Mouse (Mus musculus): ENCODE measurements at regions not wholly inside any gene's neighbourhood (a gene's known extent, or its start where the extent isn't known, plus 50 kb on each side); places are given as distances from the start of the nearest gene placed in this dataset.

- Histone ChIP-seq H3K9ac (no peak overlapping the region), H3K27me3 (no peaks in the 10 kb centered on the region), H3K4me3 (replicated peaks) (no peak overlapping the region), H3K27ac (replicated peaks) (no peak overlapping the region), H3K4me2 (no peak overlapping the region), H3K36me3 (replicated peaks) (no peaks in the 10 kb centered on the region), H3K4me1 (replicated peaks) (no peaks in the 10 kb centered on the region), H3K9me3 (replicated peaks) (no peaks in the 10 kb centered on the region)
- WGBS (ENCODE audit: insufficient replicate concordance), result 61% methylated on average over 6 of the region's 6 CpGs
- no peak for ATAC-seq (ENCODE audit: insufficient read depth)
These were observed 199.8 kb downstream of the Wdr11 start for GRCm38 (mm10) chr7:129791450-129791820.

- no peaks in the 10 kb centered on the region for H3K27me3 ChIP-seq
- 50% methylated on average over 2 of the region's 2 CpGs for WGBS (ENCODE audit: insufficient replicate concordance)
These were observed 202.1 kb downstream of the Wdr11 start for GRCm38 (mm10) chr7:129793733-129794132.

GRCm38 (mm10) chr7:129794276-129794675, 202.6 kb downstream of the Wdr11 start:
- H3K4me3 ChIP-seq (replicated peaks), result no peak overlapping the region
- no peaks in the 10 kb centered on the region for H3K27me3 ChIP-seq
- no peaks in the 10 kb centered on the region for H3K36me3 ChIP-seq (replicated peaks)
- no peak overlapping the region for H3K9ac ChIP-seq
- WGBS (ENCODE audit: insufficient replicate concordance), result 64% methylated on average over 5 of the region's 5 CpGs
- no peaks in the 10 kb centered on the region for H3K4me1 ChIP-seq (replicated peaks)
- no peaks in the 10 kb centered on the region for H3K9me3 ChIP-seq (replicated peaks)
- H3K27ac ChIP-seq (replicated peaks), result no peak overlapping the region
- no peak for ATAC-seq (ENCODE audit: insufficient read depth)
- H3K4me2 ChIP-seq, result no peak overlapping the region

More at GRCm38 (mm10) chr7:129793733-129794132, 202.1 kb downstream of the Wdr11 start:
- Histone ChIP-seq H3K4me3 (replicated peaks) (no peak overlapping the region), H3K9ac (no peak overlapping the region), H3K9me3 (replicated peaks) (no peaks in the 10 kb centered on the region), H3K27ac (replicated peaks) (no peak overlapping the region), H3K36me3 (replicated peaks) (no peaks in the 10 kb centered on the region), H3K4me2 (no peak overlapping the region), H3K4me1 (replicated peaks) (no peaks in the 10 kb centered on the region)
- ATAC-seq (ENCODE audit: insufficient read depth), result no peak

DNA sequence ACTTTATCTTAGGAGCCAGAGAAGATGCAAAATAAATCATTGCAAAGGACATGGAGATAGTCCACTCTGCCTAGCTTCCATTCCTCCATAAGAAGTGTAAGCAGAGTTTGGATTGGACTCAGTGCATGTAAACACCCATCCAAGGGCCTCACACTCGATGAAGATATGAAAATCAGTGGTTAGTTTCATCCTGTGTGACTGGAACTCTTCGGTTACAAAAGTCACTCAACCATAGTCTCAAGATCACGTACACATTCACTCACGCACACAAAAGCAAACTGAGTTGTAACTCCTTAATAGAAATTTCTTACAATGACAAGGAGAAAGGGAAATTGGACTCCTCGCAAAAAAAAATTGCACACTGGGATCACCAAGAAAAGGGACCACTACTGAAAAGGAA, 206.9 kb downstream of the Wdr11 start:
- no peak overlapping the region for H3K4me3 ChIP-seq (replicated peaks)
- H3K27ac ChIP-seq (replicated peaks), result no peak overlapping the region
- H3K36me3 ChIP-seq (replicated peaks), result no peaks in the 10 kb centered on the region
- no peak for ATAC-seq (ENCODE audit: insufficient read depth)
- H3K4me2 ChIP-seq, result no peak overlapping the region
- H3K4me1 ChIP-seq (replicated peaks), result no peaks in the 10 kb centered on the region
- no peaks in the 10 kb centered on the region for H3K9me3 ChIP-seq (replicated peaks)
- no peaks in the 10 kb centered on the region for H3K27me3 ChIP-seq
- H3K9ac ChIP-seq, result no peak overlapping the region
- 63% methylated on average over 5 of the region's 5 CpGs for WGBS (ENCODE audit: insufficient replicate concordance)

DNA sequence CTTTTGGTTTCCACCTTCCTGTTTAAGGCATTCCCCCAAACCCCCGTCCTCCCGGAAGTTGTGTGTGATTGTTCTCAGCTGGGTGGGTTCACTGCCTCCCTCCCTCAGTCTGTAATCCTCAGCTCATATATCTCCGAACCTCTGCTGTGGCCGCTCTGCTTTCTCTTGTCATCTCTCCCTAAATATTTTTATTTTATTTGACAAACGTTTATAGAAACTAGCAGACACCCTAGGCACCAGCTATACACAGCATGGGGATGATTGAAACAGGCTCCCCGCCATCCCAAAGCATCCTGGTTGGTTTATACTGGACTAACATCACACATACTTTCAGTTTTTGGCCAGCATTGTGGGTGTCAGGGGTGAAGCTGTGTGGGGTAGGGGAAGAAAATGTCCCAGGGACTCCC, 208.8 kb downstream of the Wdr11 start:
- Histone ChIP-seq H3K4me2 (no peak overlapping the region), H3K4me1 (replicated peaks) (no peaks in the 10 kb centered on the region), H3K27ac (replicated peaks) (no peak overlapping the region), H3K27me3 (no peaks in the 10 kb centered on the region), H3K9me3 (replicated peaks) (no peaks in the 10 kb centered on the region), H3K4me3 (replicated peaks) (no peak overlapping the region), H3K36me3 (replicated peaks) (no peaks in the 10 kb centered on the region), H3K9ac (no peak overlapping the region)
- ATAC-seq (ENCODE audit: insufficient read depth), result no peak
- 34% methylated on average over 6 of the region's 6 CpGs for WGBS (ENCODE audit: insufficient replicate concordance)

- Histone ChIP-seq H3K4me2 (no peak overlapping the region), H3K4me1 (replicated peaks) (no peaks in the 10 kb centered on the region), H3K27me3 (no peaks in the 10 kb centered on the region), H3K9me3 (replicated peaks) (no peaks in the 10 kb centered on the region), H3K36me3 (replicated peaks) (no peaks in the 10 kb centered on the region), H3K4me3 (replicated peaks) (no peak overlapping the region), H3K9ac (no peak overlapping the region), H3K27ac (replicated peaks) (no peak overlapping the region)
- 59% methylated on average over 2 of the region's 2 CpGs for WGBS (ENCODE audit: insufficient replicate concordance)
- ATAC-seq (ENCODE audit: insufficient read depth), result no peak
These were observed 209.8 kb downstream of the Wdr11 start for GRCm38 (mm10) chr7:129801431-129801847.

- H3K9me3 ChIP-seq (replicated peaks), result no peaks in the 10 kb centered on the region
- no peaks in the 10 kb centered on the region for H3K27me3 ChIP-seq
- no peak overlapping the region for H3K4me2 ChIP-seq
- no peaks in the 10 kb centered on the region for H3K4me1 ChIP-seq (replicated peaks)
- no peaks in the 10 kb centered on the region for H3K36me3 ChIP-seq (replicated peaks)
- H3K4me3 ChIP-seq (replicated peaks), result no peak overlapping the region
- ATAC-seq (ENCODE audit: insufficient read depth), result no peak
- H3K9ac ChIP-seq, result no peak overlapping the region
- WGBS (ENCODE audit: insufficient replicate concordance), result 78% methylated on average over 6 of the region's 6 CpGs
- no peak overlapping the region for H3K27ac ChIP-seq (replicated peaks)
These were observed 210.5 kb downstream of the Wdr11 start for GRCm38 (mm10) chr7:129802168-129802567.

DNA sequence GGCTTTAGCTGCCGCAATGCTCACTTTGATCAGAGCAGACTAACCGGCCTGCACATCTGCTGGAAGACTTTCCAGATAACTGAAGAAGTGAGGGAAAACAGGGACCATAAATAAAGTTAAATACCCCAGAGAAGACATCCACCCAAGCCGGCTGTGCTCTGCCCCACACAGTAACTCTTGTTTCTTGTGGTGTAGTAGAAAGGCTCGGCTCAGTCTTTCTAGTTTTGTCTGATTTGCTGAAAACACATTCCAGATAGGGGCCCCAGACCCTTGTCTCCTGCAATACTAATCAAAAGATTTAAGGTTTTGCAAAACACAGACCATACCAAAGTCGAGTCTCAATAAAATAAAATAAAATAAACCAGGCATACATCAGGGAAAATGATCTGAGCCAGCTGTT, 213.7 kb downstream of the Wdr11 start:
- Histone ChIP-seq H3K9me3 (replicated peaks) (no peaks in the 10 kb centered on the region), H3K27me3 (no peaks in the 10 kb centered on the region), H3K27ac (replicated peaks) (no peak overlapping the region), H3K9ac (no peak overlapping the region), H3K4me2 (no peak overlapping the region), H3K4me1 (replicated peaks) (no peaks in the 10 kb centered on the region), H3K4me3 (replicated peaks) (no peak overlapping the region), H3K36me3 (replicated peaks) (no peaks in the 10 kb centered on the region)
- no peak for ATAC-seq (ENCODE audit: insufficient read depth)
- WGBS (ENCODE audit: insufficient replicate concordance), result 58% methylated on average over 5 of the region's 5 CpGs

DNA sequence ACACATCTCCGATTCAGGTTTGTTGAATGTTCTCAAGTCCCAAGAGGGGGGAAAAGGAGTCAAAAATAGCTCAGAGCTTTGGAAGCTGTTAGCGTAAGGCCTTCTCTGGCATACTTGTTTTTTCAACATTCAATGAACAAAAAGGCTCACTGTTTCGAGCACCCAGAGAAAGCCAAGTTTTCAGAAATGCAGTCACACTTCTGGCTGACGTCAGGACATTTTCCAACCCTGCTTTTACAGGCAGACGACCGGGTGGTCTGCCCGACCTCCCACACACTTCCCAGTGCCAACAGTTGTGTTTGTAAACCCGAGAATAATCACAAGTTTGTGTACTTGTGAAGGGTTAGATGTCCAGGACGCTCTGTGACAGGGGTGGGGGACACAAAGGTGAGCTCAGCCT, 218.5 kb downstream of the Wdr11 start:
- Histone ChIP-seq H3K9ac (no peak overlapping the region), H3K9me3 (replicated peaks) (no peaks in the 10 kb centered on the region), H3K4me3 (replicated peaks) (no peak overlapping the region), H3K27ac (replicated peaks) (no peak overlapping the region), H3K4me2 (no peak overlapping the region), H3K36me3 (replicated peaks) (no peaks in the 10 kb centered on the region), H3K27me3 (no peaks in the 10 kb centered on the region), H3K4me1 (replicated peaks) (no peaks in the 10 kb centered on the region)
- 64% methylated on average over 9 of the region's 9 CpGs for WGBS (ENCODE audit: insufficient replicate concordance)
- no peak for ATAC-seq (ENCODE audit: insufficient read depth)

- 63% methylated on average over 4 of the region's 4 CpGs for WGBS (ENCODE audit: insufficient replicate concordance)
- ATAC-seq (ENCODE audit: insufficient read depth), result no peak
- Histone ChIP-seq H3K36me3 (replicated peaks) (no peaks in the 10 kb centered on the region), H3K27ac (replicated peaks) (no peak overlapping the region), H3K9me3 (replicated peaks) (no peaks in the 10 kb centered on the region), H3K4me2 (no peak overlapping the region), H3K4me1 (replicated peaks) (no peaks in the 10 kb centered on the region), H3K27me3 (no peaks in the 10 kb centered on the region), H3K9ac (no peak overlapping the region), H3K4me3 (replicated peaks) (no peak overlapping the region)
These were observed 218.9 kb downstream of the Wdr11 start for GRCm38 (mm10) chr7:129810565-129810964.

GRCm38 (mm10) chr7:129814149-129814860, 222.6 kb downstream of the Wdr11 start:
- Histone ChIP-seq H3K27ac (replicated peaks) (no peak overlapping the region), H3K9me3 (replicated peaks) (no peaks in the 10 kb centered on the region), H3K9ac (no peak overlapping the region), H3K4me2 (no peak overlapping the region), H3K36me3 (replicated peaks) (no peaks in the 10 kb centered on the region), H3K27me3 (no peaks in the 10 kb centered on the region), H3K4me1 (replicated peaks) (no peaks in the 10 kb centered on the region), H3K4me3 (replicated peaks) (no peak overlapping the region)
- 54% methylated on average over 6 of the region's 6 CpGs for WGBS (ENCODE audit: insufficient replicate concordance)
- no peak for ATAC-seq (ENCODE audit: insufficient read depth)

GRCm38 (mm10) chr7:129818833-129819232, 227.2 kb downstream of the Wdr11 start:
- 63% methylated on average over 2 of the region's 2 CpGs for WGBS (ENCODE audit: insufficient replicate concordance)
- Histone ChIP-seq H3K36me3 (replicated peaks) (no peaks in the 10 kb centered on the region), H3K4me2 (no peak overlapping the region), H3K9ac (no peak overlapping the region), H3K27me3 (no peaks in the 10 kb centered on the region), H3K4me3 (replicated peaks) (no peak overlapping the region), H3K27ac (replicated peaks) (no peak overlapping the region), H3K4me1 (replicated peaks) (no peaks in the 10 kb centered on the region), H3K9me3 (replicated peaks) (0 out of 2 replicates have a peak, but pooled peaks cover 2% of the 10 kb centered on the region)
- no peak for ATAC-seq (ENCODE audit: insufficient read depth)
